Mouse (Mus musculus): Measurements from ENCODE around the gene Parp6.

DNA sequence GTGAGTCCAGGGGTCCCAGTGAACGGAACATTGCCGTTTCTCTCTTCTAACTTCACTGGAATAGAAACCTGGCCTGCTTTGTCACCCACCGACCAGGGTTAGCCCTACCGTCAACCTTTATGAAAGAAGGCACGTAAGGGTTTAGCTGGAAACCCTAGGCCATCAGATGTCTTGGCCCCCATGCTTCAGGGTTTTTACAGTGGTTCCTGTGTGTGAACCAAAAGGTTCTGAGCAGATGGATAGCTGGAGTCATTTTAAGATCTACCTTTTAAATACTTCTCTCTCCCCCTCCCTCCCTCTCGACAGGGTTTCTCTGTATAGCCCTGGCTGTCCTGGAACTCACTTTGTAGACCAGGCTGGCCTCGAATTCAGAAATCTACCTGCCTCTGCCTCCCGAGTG lies 48.9 kb downstream of the Parp6 start:
- TF ChIP-seq CTCF (IDR thresholded peaks at IDR 0.05; ENCODE audit: low read depth, low read length) (no peak), TAL1 (conservative IDR thresholded peaks at IDR 0.05; ENCODE audit: low read depth, low read length) (no peak), GATA2 (IDR thresholded peaks at IDR 0.05; ENCODE audit: borderline replicate concordance, low read depth, low read length) (no peak)
